Mouse (Mus musculus): Measurements from ENCODE around the gene Nelfe.

Nelfe gene

DNA sequence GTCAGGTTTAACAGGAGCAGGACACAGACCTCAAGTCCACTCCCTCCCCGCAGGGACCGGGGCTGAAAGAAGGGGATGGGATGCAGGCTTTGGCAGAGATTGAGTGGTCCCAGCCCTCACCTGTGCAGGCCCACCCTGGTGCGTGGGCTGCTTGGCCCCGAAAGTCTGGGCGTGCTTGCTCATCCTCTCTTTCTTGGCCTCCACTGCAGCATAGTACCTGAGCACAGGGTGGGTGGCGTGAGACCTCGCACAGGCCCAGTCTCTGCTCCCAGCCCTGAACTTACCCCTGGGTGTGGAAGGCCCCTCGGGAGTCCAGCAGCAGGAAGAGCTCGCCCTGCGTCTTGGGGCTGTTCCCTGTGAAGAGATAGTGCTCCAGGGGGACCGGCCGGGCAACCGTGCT, 5.3 kb upstream of the Nelfe start:
- DNase-seq (ENCODE audit: low read depth in 1 of 2, low spot score in 2 of 2), result no peak

DNA sequence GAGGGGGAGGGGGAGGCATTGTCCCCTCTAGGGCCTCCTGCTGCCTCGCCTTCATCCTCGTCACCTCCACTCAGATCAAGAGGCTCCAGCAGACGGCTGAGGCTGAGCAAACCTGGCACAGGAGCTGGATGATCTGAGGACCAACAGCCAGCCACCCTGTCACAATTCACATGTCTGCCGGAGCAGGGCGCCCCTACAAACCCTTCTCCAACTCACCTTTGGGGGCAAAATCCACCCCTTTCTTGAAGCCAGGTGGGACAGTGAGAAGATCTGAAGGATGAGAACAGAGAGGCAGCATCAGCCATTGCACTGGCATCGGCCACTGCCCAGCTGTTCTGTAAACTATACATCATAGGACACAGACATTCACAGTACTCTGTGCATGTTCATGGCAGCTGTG, 3.0 kb upstream of the Nelfe start:
- DNase-seq (ENCODE audit: low read depth in 1 of 2, low spot score in 2 of 2), result no peak

GRCm38 (mm10) chr17:34847615-34848014, 2.6 kb upstream of the Nelfe start:
- DNase-seq (ENCODE audit: low read depth in 1 of 2, low spot score in 2 of 2), result no peak

- DNase-seq (ENCODE audit: low read depth in 1 of 2, low spot score in 2 of 2), result no peak
Measured at GRCm38 (mm10) chr17:34850517-34851125, 430 bp downstream of the Nelfe start.

GRCm38 (mm10) chr17:34853511-34853910, 3.3 kb downstream of the Nelfe start:
- DNase-seq (ENCODE audit: low read depth in 1 of 2, low spot score in 2 of 2), result no peak

DNA sequence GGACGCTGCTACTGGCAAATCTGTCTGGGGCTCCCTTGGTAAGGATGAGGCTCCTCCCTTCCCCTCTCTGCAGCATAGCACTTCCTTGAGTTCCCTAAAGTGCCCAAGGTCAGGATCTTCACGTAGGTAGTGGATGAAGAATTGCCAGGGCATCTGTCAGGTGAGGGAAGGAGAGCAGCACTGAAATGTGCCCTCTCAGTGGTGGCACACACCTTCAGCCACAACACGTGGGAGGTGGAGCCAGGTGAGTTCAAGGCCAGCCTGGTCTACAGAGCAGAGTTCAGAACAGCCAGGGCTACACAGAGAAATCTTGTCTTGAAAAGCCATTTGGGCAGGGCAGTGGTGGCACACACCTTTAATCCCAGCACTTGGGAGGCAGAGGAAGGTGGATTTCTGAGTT, 4.6 kb downstream of the Nelfe start:
- no peak for DNase-seq (ENCODE audit: low read depth in 1 of 2, low spot score in 2 of 2)

DNA sequence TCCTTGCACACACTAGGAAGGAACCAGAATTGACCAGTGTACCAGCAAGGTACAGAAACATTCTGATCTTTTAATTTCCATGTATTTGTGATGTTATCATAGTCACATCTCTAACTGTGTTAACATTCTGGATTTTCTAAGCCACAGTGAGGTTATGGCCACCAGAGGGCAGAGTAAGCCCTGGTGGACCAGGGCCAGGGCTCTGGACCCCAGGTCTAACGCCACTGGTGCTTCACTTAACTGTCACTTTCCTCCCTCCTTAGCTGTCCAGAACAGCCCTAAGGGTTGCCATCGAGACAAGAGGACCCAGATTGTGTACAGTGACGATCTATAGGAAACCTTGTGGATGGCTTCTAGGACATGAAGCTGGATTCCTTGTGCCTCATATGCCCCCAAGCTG, 5.6 kb downstream of the Nelfe start:
- DNase-seq (ENCODE audit: low read depth in 1 of 2, low spot score in 2 of 2), result no peak

DNA sequence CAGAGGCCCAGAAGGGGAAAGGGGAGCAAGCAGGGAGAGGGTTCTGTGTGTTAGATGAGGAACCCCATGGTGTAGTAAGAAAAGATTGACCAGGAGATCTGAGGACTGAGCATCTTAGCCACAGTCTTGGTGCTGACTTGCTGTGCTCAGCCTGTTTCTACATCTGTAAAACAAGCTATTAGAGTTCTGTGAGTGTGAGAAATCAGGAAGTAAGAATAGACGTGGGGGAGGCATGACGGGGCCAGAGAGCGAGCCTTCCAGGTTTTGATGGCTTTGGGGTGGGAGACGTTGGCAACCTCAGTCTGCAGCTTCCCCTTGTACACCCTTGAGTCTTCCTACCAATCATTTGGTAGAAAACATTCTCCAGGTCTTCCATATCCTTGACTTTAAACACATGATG, 8.5 kb downstream of the Nelfe start:
- no peak for DNase-seq (ENCODE audit: low read depth in 1 of 2, low spot score in 2 of 2)

DNA sequence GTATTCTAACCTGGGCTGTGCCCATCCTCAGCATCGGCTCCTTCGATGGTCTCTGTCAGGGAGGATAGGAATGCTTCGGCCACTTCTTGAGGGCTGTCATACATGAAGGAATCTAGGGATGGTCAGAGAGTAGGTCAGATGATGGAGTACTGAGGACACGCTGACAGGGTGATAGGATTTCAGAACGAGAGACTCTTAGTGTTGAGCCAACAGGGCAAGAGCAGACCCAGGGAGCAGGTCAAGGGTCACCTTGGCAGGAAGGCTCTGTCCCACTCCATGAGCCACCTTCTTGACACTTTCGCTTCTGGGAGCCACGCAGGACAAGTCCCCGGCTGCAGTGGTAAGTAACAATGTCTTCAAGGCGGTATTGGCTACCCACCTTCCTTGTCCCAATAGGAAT, 10.3 kb downstream of the Nelfe start:
- DNase-seq (ENCODE audit: low read depth in 1 of 2, low spot score in 2 of 2), result no peak

- DNase-seq (ENCODE audit: low read depth in 1 of 2, low spot score in 2 of 2), result no peak
Measured at GRCm38 (mm10) chr17:34861704-34862415, 11.7 kb downstream of the Nelfe start.

- DNase-seq (ENCODE audit: low read depth in 1 of 2, low spot score in 2 of 2), result no peak
Measured at GRCm38 (mm10) chr17:34862416-34863081, 12.4 kb downstream of the Nelfe start, which contains the start of gene Cfb. TSS of gene Cfb (minus strand) at chr17:34862518.

DNA sequence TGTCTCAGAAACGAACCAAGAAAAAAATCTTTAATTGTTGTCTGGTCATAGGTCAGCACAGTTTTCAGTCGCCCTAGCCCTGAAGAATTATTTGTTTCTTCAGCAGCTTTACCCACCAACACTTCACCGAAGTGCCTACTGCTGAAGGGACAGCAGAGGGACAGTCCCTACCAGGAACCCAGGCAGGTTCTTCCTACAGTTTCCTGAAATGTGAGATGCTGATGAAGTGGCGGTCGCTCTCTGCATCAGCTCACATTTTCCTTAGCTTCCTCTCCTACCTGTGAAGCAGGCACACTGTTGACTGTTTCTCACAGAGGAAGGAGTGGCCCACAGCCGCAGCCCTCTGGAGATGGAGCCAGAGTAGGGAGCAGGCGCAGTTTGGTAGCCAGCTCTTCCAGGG, 15.8 kb downstream of the Nelfe start:
- DNase-seq (ENCODE audit: low read depth in 1 of 2, low spot score in 2 of 2), result no peak

GRCm38 (mm10) chr17:34874321-34874720, 24.1 kb downstream of the Nelfe start:
- DNase-seq (ENCODE audit: low read depth in 1 of 2, low spot score in 2 of 2), result no peak

DNA sequence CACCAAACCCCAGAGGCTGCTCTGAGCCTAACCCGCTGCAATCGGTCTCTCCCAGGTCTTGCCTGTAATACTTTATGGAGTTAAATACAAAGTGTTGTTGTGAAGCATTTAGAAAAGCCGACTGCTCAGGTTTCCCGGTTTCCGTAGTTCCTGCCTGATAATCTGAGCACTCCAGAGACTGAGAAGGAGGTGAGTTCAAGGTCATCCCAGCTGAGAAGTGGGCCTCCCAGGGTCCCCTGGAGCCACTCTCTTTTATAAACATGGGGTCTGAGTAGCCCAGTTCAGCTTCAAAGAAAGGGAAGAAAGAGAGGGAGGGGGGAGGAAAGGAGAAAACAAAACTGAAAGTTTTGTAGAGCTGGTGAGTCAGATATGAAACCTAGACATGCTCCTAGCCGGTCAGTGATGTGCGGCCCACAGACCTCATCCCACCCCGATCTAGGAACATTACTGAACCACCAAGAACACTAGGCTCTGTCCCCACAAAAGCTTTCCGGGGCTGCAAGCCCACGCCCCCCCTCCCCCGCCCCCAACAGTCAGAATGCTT, 29.2 kb downstream of the Nelfe start, which contains the start of gene Zbtb12:
Gene Zbtb12, plus strand, starts transcription at position 148 of the 544 bp plus-strand sequence.
- no peak for DNase-seq (ENCODE audit: low read depth in 1 of 2, low spot score in 2 of 2)

GRCm38 (mm10) chr17:34881166-34881565, 31.0 kb downstream of the Nelfe start:
- no peak for DNase-seq (ENCODE audit: low read depth in 1 of 2, low spot score in 2 of 2)

DNA sequence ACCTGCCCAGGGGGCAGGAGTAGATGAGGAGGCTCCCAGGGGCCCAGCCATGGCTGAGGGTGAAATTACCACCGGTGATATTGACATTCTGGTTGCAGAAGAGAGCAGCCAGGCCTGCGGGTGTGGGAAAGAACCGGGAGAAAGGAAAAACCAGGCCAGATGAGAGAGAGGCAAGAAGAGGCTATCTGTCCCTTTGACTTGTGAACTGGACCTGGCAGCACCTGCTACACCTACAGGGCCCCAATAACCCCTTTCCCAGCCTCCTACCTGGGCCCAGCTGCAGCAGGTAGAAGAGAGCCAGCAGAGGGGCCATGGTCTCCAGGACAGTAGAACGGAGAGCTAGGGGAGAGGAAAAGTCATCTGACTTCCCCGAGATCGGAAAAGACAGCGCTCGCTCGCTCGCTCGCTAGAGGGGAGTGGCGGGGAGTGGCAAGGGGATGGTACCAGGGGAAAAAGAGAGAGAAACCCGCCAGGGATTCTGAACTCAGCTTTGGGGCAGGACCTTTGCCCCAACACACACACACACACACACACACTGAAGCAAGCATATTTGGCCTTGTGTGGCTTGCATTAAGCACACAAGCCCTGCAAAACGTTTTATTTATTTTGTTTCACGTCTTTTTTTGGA, 31.6 kb downstream of the Nelfe start, which contains the start of gene Gm20547:
Gene Gm20547, minus strand, starts transcription at position 360 of the 628 bp plus-strand sequence.
- no peak for DNase-seq (ENCODE audit: low read depth in 1 of 2, low spot score in 2 of 2)

DNA sequence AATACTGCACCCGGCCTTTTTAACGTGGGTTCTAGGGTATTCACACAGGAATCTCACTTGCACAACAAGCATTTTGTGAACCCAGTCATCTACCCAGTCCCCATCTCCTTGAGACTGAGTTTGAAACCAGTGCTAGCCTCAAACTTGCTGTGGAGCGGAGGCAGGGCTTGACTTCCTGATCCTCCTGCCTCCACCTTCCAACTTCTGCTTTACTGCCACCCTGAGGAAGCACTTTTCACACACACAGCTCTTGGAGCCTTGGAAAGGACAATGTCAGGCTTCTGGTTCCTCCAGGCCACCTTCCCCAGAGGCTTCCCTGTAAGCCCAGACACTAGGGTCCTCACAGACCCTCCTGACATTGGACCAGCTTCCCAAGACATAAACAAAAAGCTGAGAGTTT, 33.1 kb downstream of the Nelfe start:
- no peak for DNase-seq (ENCODE audit: low read depth in 1 of 2, low spot score in 2 of 2)

DNA sequence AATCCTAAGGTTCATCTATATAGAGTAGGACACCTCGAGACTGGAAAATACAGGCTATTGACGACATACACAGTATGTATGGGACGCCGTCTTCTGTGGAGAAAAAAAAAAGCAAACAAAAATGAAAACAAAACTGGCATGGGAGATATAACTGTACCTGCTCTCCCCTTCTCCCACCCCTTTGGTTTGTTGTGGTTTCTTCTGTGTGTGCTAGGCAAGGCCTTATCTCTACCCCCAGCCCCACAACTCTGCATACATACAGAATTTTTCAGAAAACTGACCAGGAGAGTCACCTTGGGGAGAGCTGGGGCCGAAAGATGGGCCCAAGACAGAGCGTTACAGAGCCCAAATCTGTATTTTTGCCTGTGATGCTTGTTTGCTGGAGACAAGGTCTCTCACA, 34.5 kb downstream of the Nelfe start:
- no peak for DNase-seq (ENCODE audit: low read depth in 1 of 2, low spot score in 2 of 2)

DNA sequence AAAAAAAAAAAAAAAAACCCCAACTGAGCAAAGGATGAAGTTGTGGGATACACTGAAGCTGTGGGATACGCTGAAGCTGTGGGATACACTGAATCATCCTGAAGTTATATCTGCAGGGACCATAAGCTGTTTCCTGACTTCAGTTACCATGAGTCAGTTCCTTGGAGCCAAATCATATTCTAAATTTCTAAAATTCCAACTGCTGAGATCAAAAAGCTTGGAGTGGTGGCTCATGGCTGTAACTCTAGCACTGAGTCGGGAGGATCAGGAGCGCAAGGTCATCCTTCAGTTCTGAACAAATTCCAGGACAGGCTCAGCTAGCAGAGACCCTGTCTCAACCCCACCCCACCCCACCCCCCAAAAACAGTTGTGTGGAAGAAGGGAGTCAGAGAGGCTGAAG, 35.4 kb downstream of the Nelfe start:
- no peak for DNase-seq (ENCODE audit: low read depth in 1 of 2, low spot score in 2 of 2)

DNA sequence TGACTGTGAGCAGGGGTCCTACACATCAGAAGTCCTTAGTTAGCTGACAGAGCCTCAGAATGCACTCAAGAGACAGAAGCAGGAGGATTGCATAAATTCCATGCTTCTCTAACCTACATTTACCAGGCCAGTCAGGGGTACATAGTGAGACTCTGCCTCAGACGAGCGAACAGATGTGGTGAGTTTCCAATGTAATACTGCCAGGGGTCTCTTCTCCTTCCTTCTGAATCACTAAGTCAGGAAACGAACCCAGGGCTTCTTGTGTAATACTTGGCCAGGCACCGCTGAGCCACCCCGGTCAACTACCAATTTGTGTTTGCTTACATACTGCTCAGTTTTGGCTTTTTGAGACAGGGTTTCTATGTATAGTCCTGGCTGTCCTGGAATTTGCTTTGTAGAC, 37.8 kb downstream of the Nelfe start:
- no peak for DNase-seq (ENCODE audit: low read depth in 1 of 2, low spot score in 2 of 2)

- DNase-seq (ENCODE audit: low read depth in 1 of 2, low spot score in 2 of 2), result no peak
Measured at GRCm38 (mm10) chr17:34890074-34890743, 40.0 kb downstream of the Nelfe start.
